Mouse (Mus musculus): Measurements from ENCODE around the gene Cdpf1.

The Cdpf1 gene

DNA sequence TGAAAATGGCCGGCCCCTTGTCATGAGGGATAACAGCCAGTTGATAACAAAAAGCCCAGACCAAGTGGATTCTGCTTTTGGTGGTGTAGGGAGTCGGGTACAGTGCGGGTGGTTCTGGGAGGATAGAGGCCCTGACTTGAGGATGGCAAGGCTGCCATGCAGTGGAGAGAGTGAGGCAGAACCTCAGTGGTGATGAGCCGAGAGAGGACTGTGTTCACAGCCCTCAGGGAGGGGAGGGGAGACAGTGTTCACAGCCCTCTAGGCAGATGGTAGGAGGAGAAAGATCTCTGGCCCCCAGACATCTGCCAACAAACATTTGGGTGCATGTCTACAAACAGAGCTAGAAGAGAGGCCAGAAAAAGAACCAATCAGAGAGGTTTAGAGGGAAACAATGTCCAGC, 48.7 kb downstream of the Cdpf1 start:
- no peak for DNase-seq (ENCODE audit: low spot score)

DNA sequence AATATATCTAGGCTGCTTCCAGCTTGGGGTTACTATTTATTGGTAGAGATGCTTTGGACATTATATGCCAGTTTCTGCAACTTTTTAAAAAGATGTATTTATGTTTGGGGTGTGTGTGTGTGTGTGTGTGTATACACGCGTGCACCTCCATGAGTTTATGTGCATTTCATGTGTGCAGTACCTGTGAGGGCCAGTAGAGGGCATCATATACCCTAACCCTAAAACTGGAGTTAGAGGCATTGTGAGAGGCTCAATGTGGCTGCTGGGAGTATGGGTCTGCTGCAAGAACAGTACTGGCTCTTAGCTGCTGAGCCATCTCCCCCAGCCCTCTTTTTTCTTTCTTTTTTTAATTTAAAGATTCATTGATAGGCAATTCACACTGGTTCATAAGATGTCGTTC, 53.7 kb downstream of the Cdpf1 start:
- no peak for DNase-seq (ENCODE audit: low spot score)
